Mouse (Mus musculus): ENCODE results near the gene Fbxo3. TPM values are rescaled to one million over a fixed set of nuclear protein-coding genes. Genes with fewer than 3 reads are reported as not detected.
A peak's percentile ranks its signal among the peaks of the same experiment; 100 is the strongest.
"Not testable (repeated sequence)": the region's sequence is repeated elsewhere in the genome, so short reads cannot be mapped to it uniquely, and the experiment has no call there.

The Fbxo3 gene
- polyA plus RNA-seq (2012; ENCODE audit: insufficient read depth, insufficient read length, missing spikeins), result 46.9 and 47.4 TPM in 2 replicates

DNA sequence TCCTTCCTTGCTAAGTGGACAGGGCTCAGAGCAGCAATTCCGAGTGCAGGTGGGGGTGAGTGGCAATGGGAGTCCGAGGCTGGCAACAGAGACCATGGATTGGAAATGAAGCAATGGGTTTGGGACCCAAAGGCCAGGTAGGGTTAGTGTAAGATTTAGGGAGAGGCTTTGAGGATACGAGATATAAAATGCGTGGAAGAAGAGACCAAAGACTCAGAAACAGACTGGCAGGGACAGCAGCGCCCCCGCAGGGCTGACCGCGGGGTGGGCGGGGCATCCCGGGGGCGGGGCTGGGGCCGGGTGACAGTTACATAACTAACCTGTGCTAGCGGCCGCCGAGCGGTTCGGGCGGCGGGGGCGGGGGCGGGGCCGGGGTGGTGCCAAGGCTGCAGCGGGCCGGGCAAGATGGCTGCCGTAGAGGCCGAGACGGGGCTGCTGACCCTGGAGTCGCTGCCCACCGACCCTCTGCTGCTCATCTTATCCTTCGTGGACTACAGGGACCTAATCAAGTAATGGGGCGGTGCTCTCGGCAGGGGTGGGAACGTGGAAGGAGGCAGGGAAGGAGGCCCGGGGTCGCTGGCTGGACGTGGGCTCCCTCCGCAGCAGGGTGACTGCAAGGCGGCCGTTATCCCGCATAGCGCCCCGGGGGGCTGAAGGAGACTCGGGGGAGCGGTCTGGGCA is at the start of gene Fbxo3:
Gene Fbxo3 (plus strand): TSS at position 264 of the 681 bp plus-strand sequence.
- Histone ChIP-seq H3K27ac (replicated peaks; ENCODE audit: low read depth, low read length) (peak within 1 kb of the TSS; percentile 86), H3K4me3 (ENCODE audit: insufficient read depth, low read depth, low read length) (peak within 1 kb of the TSS; percentile 98), H3K4me1 (ENCODE audit: control insufficient read depth, insufficient read depth, insufficient read length, low read length) (no peaks in the 10 kb centered on the region)

GRCm38 (mm10) chr2:103982250-103982649 is 45.3 kb upstream of the Fbxo3 start:
- H3K4me3 ChIP-seq (ENCODE audit: insufficient read depth, low read depth, low read length), result no peak overlapping the region
- H3K4me1 ChIP-seq (ENCODE audit: control insufficient read depth, insufficient read depth, insufficient read length, low read length), result no peaks in the 10 kb centered on the region
- no peak overlapping the region for H3K27ac ChIP-seq (replicated peaks; ENCODE audit: low read depth, low read length)

DNA sequence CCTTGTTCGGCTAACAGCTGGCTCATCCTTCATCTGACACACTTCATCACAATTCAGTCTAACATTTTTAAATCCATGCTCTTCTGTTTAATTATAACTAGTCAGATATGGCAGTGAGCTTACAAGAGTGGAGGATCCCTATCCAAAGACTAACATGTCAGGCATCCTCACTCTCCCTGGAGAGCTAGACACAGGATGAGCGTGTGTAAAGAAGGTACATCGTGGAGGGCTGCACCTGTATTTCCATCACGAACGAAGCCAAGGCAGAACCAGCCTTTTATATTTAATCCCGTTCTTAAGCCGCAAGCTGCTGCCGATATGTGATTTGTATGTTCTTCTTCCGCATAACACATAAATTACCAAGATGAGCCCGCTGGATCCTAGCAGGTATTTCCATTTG is 44.4 kb upstream of the Fbxo3 start:
- Histone ChIP-seq H3K4me1 (ENCODE audit: control insufficient read depth, insufficient read depth, insufficient read length, low read length) (no peaks in the 10 kb centered on the region), H3K4me3 (ENCODE audit: insufficient read depth, low read depth, low read length) (no peak overlapping the region)

DNA sequence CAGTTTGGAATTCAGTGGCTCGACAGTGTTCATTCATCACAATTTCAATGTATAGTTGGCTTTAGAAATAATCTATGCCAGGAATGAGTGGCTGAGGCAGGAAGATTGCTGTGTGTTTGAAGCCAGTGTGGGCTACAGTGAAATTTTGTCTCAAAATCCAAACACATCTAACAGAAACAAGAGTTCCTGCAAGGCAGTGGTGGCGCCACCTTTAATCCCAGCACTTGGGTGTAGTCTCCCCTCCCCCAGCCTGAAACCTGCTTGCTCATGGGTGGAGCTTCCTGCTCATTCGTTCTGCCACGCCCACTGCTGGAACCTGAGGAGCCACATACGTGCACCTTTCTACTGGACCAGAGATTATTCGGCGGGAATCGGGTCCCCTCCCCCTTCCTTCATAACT is 39.9 kb upstream of the Fbxo3 start:
- H3K4me3 ChIP-seq (ENCODE audit: insufficient read depth, low read depth, low read length); H3K27ac ChIP-seq (replicated peaks; ENCODE audit: low read depth, low read length); H3K4me1 ChIP-seq (ENCODE audit: control insufficient read depth, insufficient read depth, insufficient read length, low read length): not testable (repeated sequence)

More for the DNA sequence above, 44.4 kb upstream of the Fbxo3 start:
- no peak overlapping the region for H3K27ac ChIP-seq (replicated peaks; ENCODE audit: low read depth, low read length)

DNA sequence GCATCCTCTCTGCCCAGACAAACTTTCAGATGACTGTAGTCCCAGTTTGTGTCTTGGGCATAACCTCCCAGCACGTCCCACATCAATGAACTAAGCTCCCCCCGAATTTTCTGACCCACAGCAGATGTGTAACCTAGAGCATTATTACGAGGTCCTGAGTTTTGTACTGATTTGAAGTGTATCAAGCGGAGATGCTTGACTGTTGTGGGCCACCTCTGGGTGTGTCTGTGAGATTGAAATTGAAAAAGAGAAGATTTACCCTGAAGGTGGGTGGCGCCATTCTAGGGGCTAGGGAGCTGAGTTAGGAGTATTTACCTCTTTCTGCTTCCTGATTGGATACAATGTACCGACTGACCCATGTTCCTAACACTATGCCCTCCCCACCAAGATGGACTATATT is 37.8 kb upstream of the Fbxo3 start:
- no peaks in the 10 kb centered on the region for H3K4me1 ChIP-seq (ENCODE audit: control insufficient read depth, insufficient read depth, insufficient read length, low read length)
- H3K27ac ChIP-seq (replicated peaks; ENCODE audit: low read depth, low read length), result no peak overlapping the region
- no peak overlapping the region for H3K4me3 ChIP-seq (ENCODE audit: insufficient read depth, low read depth, low read length)

GRCm38 (mm10) chr2:103991303-103991702 is 36.2 kb upstream of the Fbxo3 start:
- H3K4me3 ChIP-seq (ENCODE audit: insufficient read depth, low read depth, low read length), result no peak overlapping the region
- no peaks in the 10 kb centered on the region for H3K4me1 ChIP-seq (ENCODE audit: control insufficient read depth, insufficient read depth, insufficient read length, low read length)
- H3K27ac ChIP-seq (replicated peaks; ENCODE audit: low read depth, low read length), result no peak overlapping the region

- no peaks in the 10 kb centered on the region for H3K4me1 ChIP-seq (ENCODE audit: control insufficient read depth, insufficient read depth, insufficient read length, low read length)
- H3K27ac ChIP-seq (replicated peaks; ENCODE audit: low read depth, low read length), result no peak overlapping the region
- H3K4me3 ChIP-seq (ENCODE audit: insufficient read depth, low read depth, low read length), result no peak overlapping the region
Measured at GRCm38 (mm10) chr2:103992162-103992561, 35.4 kb upstream of the Fbxo3 start.

- H3K4me1 ChIP-seq (ENCODE audit: control insufficient read depth, insufficient read depth, insufficient read length, low read length), result no peaks in the 10 kb centered on the region
- H3K27ac ChIP-seq (replicated peaks; ENCODE audit: low read depth, low read length), result no peak overlapping the region
- no peak overlapping the region for H3K4me3 ChIP-seq (ENCODE audit: insufficient read depth, low read depth, low read length)
Measured at GRCm38 (mm10) chr2:103992618-103993332, 34.7 kb upstream of the Fbxo3 start.

DNA sequence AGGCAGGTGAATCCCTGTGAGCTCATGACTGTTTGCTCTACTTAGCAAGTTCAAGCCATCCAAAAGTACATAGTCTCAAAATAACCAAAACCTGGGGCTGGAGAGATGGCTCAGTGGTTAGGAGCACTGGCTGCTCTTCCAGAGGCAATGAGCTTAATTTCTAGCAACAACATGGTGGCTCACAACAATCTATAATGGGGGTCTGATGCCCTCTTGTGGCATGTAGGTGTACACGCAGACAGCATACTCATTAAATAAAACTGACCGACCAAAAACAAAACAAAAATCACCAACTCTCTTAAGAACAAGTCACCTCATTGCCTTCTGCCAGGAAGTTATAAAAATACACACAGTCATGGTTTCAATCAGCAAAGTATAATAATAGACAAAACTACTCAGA is 26.4 kb upstream of the Fbxo3 start:
- H3K4me3 ChIP-seq (ENCODE audit: insufficient read depth, low read depth, low read length), result no peak overlapping the region
- no peaks in the 10 kb centered on the region for H3K4me1 ChIP-seq (ENCODE audit: control insufficient read depth, insufficient read depth, insufficient read length, low read length)
- no peak overlapping the region for H3K27ac ChIP-seq (replicated peaks; ENCODE audit: low read depth, low read length)

GRCm38 (mm10) chr2:104001861-104002260 is 25.7 kb upstream of the Fbxo3 start:
- Histone ChIP-seq H3K4me3 (ENCODE audit: insufficient read depth, low read depth, low read length) (no peak overlapping the region), H3K27ac (replicated peaks; ENCODE audit: low read depth, low read length) (no peak overlapping the region), H3K4me1 (ENCODE audit: control insufficient read depth, insufficient read depth, insufficient read length, low read length) (no peaks in the 10 kb centered on the region)

- no peaks in the 10 kb centered on the region for H3K4me1 ChIP-seq (ENCODE audit: control insufficient read depth, insufficient read depth, insufficient read length, low read length)
- no peak overlapping the region for H3K27ac ChIP-seq (replicated peaks; ENCODE audit: low read depth, low read length)
- H3K4me3 ChIP-seq (ENCODE audit: insufficient read depth, low read depth, low read length), result no peak overlapping the region
Measured at GRCm38 (mm10) chr2:104002711-104003413, 24.7 kb upstream of the Fbxo3 start.

DNA sequence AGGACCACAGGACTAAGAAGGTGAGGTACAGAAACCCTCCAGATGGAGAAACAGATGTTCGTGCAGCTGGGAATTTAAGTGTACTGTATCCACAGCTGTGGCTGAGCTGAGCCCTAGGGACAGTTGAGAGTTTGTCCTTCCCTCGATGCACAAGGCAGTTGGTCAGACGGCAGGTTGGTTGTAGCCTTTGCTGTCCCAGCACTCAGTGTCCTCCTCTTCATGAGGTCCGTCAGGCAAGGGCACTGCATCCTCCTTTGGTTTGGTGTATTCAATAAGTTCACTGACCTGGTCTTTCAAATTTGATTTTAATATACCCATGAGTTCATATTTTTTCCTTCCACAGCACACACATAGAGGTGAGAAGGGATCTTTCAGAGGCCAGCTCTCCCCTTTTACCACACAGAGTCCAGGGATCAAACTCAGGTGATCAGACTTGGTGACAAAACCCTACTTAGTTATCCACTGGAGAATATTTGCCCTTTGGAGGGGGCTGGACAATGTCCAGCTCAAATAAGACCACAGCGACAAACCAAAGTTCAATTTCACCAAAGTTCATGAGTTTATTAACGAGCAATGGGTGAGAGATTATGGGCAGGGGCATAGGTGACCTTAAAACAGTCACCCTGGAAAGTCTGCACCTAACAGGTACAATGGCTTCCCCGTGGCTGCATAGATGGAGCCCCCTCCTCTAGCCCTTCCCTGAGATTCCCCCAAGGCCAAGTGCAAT is 19.6 kb upstream of the Fbxo3 start:
- Histone ChIP-seq H3K4me1 (ENCODE audit: control insufficient read depth, insufficient read depth, insufficient read length, low read length) (no peaks in the 10 kb centered on the region), H3K27ac (replicated peaks; ENCODE audit: low read depth, low read length) (no peak overlapping the region), H3K4me3 (ENCODE audit: insufficient read depth, low read depth, low read length) (no peak overlapping the region)

- H3K27ac ChIP-seq (replicated peaks; ENCODE audit: low read depth, low read length); H3K4me1 ChIP-seq (ENCODE audit: control insufficient read depth, insufficient read depth, insufficient read length, low read length); H3K4me3 ChIP-seq (ENCODE audit: insufficient read depth, low read depth, low read length): not testable (repeated sequence)
Measured at GRCm38 (mm10) chr2:104008853-104009252, 18.7 kb upstream of the Fbxo3 start.

DNA sequence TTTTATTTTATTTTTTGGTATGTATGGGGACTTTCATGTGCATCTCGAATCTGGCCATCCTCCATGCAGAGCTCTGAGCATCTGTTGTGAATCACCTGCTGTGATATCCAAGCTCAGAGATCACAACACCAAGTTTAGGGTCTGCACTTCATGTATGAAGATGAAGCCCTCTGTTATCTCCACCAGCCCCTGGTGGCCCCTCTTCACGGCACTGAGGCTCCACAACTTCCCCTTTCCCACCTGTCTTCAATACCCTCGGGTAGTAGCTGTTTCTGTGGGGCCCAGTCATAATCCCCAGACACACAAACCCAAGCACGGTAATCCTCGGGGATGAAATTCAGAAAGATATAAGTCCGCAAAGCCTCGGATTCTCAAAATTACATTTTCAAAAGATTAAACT is 4.4 kb upstream of the Fbxo3 start:
- H3K4me3 ChIP-seq (ENCODE audit: insufficient read depth, low read depth, low read length), result no peak overlapping the region
- H3K27ac ChIP-seq (replicated peaks; ENCODE audit: low read depth, low read length), result no peak overlapping the region
- no peaks in the 10 kb centered on the region for H3K4me1 ChIP-seq (ENCODE audit: control insufficient read depth, insufficient read depth, insufficient read length, low read length)

GRCm38 (mm10) chr2:104024656-104025055 is 2.9 kb upstream of the Fbxo3 start:
- Histone ChIP-seq H3K4me1 (ENCODE audit: control insufficient read depth, insufficient read depth, insufficient read length, low read length) (no peaks in the 10 kb centered on the region), H3K27ac (replicated peaks; ENCODE audit: low read depth, low read length) (no peak overlapping the region), H3K4me3 (ENCODE audit: insufficient read depth, low read depth, low read length) (no peak overlapping the region)

Measured in brown adipose tissue, adult 24 weeks (tissue).